Mouse (Mus musculus) brown adipose tissue, adult 24 weeks (tissue): ENCODE results near the gene Sars2. TPM values are rescaled to one million over a fixed set of nuclear protein-coding genes. Genes with fewer than 3 reads are reported as not detected.
A peak's percentile ranks its signal among the peaks of the same experiment; 100 is the strongest.

Source experiments
- H3K27ac ChIP-seq: fragments of 200-500 bp; replicated peaks from 2 replicates; pipeline ENCODE4 v1.5.1; 2012; ENCODE audit warnings: low read depth, mild to moderate bottlenecking, low read length
- H3K4me1 ChIP-seq: fragments of 200-500 bp; 2 replicates; pipeline ENCODE4 v1.6.1; 2012; ENCODE audit warnings: low read length, mixed read lengths; ENCODE audit not compliant: control insufficient read depth, insufficient read depth, insufficient read length
- H3K4me3 ChIP-seq: fragments of 200-500 bp; 2 replicates; pipeline ENCODE4 v1.5.1; 2012; ENCODE audit warnings: low read depth, mild to moderate bottlenecking, low read length, moderate library complexity; ENCODE audit not compliant: insufficient read depth
- polyA plus RNA-seq: library from polyadenylated mRNA; stranded (reverse); fragments of >200 nt; gene quantifications from 2 replicates; pipeline ENCODE4 v1.2.4, GENCODE M21; 2012; ENCODE audit not compliant: missing spikeins, insufficient read depth, insufficient read length

Gene Sars2
- polyA plus RNA-seq, 1 experiment = 13.0 TPM

- Histone ChIP-seq H3K27ac (no peak overlapping the region), H3K4me3 (no peak overlapping the region), H3K4me1 (0 out of 2 replicates have a peak, but pooled peaks cover 2% of the 10 kb centered on the region)
Observed at GRCm38 (mm10) chr7:28780857-28781256, 39.1 kb downstream of the Sars2 start.

- Histone ChIP-seq H3K27ac (no peak overlapping the region), H3K4me3 (no peak overlapping the region), H3K4me1 (0 out of 2 replicates have a peak, but pooled peaks cover 3% of the 10 kb centered on the region)
Observed at GRCm38 (mm10) chr7:28781261-28781663, 39.5 kb downstream of the Sars2 start.

GRCm38 (mm10) chr7:28785161-28785560, 43.4 kb downstream of the Sars2 start:
- Histone ChIP-seq H3K27ac (no peak overlapping the region), H3K4me1 (0 out of 2 replicates have a peak, but pooled peaks cover 5% of the 10 kb centered on the region), H3K4me3 (no peak overlapping the region)

GRCm38 (mm10) chr7:28787884-28788283, 46.1 kb downstream of the Sars2 start:
- Histone ChIP-seq H3K4me3 (no peak overlapping the region), H3K27ac (no peak overlapping the region), H3K4me1 (0 out of 2 replicates have a peak, but pooled peaks cover 5% of the 10 kb centered on the region)

- no peak within 1 kb of the TSS; the same call in 1 of the 2 replicates for H3K27ac ChIP-seq
- H3K4me1 ChIP-seq = 0 out of 2 replicates have a peak, but pooled peaks cover 5% of the 10 kb centered on the region
- H3K4me3 ChIP-seq = no peak within 1 kb of the TSS
Observed at GRCm38 (mm10) chr7:28788307-28789195, 46.8 kb downstream of the Sars2 start, which contains the start of gene Rinl. Gene Rinl, plus strand, starts transcription at chr7:28788969.

GRCm38 (mm10) chr7:28789235-28789634, 47.4 kb downstream of the Sars2 start:
- H3K27ac ChIP-seq = no peak overlapping the region; the same call in 1 of the 2 replicates
- 0 out of 2 replicates have a peak, but pooled peaks cover 5% of the 10 kb centered on the region for H3K4me1 ChIP-seq
- H3K4me3 ChIP-seq = no peak overlapping the region

- no peak overlapping the region for H3K27ac ChIP-seq
- no peak overlapping the region for H3K4me3 ChIP-seq
Observed at GRCm38 (mm10) chr7:28790066-28790806, 48.4 kb downstream of the Sars2 start.

GRCm38 (mm10) chr7:28791706-28792105, 49.9 kb downstream of the Sars2 start:
- H3K4me1 ChIP-seq = peaks cover 5% of the 10 kb centered on the region; the same call in 1 of the 2 replicates
- no peak overlapping the region for H3K27ac ChIP-seq
- H3K4me3 ChIP-seq = no peak overlapping the region

More at GRCm38 (mm10) chr7:28790066-28790806, 48.4 kb downstream of the Sars2 start:
- 0 out of 2 replicates have a peak, but pooled peaks cover 5% of the 10 kb centered on the region for H3K4me1 ChIP-seq

GRCm38 (mm10) chr7:28792391-28793185, 50.8 kb downstream of the Sars2 start:
- H3K4me1 ChIP-seq = peaks cover 5% of the 10 kb centered on the region; the same call in 1 of the 2 replicates
- no peak overlapping the region for H3K4me3 ChIP-seq
- no peak overlapping the region for H3K27ac ChIP-seq

- peaks cover 5% of the 10 kb centered on the region; the same call in 1 of the 2 replicates for H3K4me1 ChIP-seq
- no peak overlapping the region for H3K27ac ChIP-seq
- no peak overlapping the region for H3K4me3 ChIP-seq
Observed at GRCm38 (mm10) chr7:28793834-28794233, 52.0 kb downstream of the Sars2 start.

GRCm38 (mm10) chr7:28794496-28794895, 52.7 kb downstream of the Sars2 start:
- Histone ChIP-seq H3K27ac (no peak overlapping the region), H3K4me1 (peaks cover 2% of the 10 kb centered on the region; the same call in 1 of the 2 replicates), H3K4me3 (no peak overlapping the region)

- Histone ChIP-seq H3K4me1 (peaks cover 3% of the 10 kb centered on the region; the same call in 1 of the 2 replicates), H3K27ac (peak overlapping the region; percentile 90), H3K4me3 (peak overlapping the region; percentile 55)
Observed at GRCm38 (mm10) chr7:28795832-28796231, 54.0 kb downstream of the Sars2 start.

GRCm38 (mm10) chr7:28796562-28796975, 54.8 kb downstream of the Sars2 start:
- peaks cover 9% of the 10 kb centered on the region for H3K4me1 ChIP-seq
- peak overlapping the region; percentile 55 for H3K4me3 ChIP-seq
- H3K27ac ChIP-seq = peak overlapping the region; percentile 90

GRCm38 (mm10) chr7:28799994-28800393, 58.2 kb downstream of the Sars2 start:
- no peak overlapping the region for H3K27ac ChIP-seq
- peaks cover 18% of the 10 kb centered on the region for H3K4me1 ChIP-seq
- no peak overlapping the region for H3K4me3 ChIP-seq
